Mouse (Mus musculus) megakaryocyte, embryonic 14.5 days (primary cell): ENCODE results near the gene Abhd12. TPM values are rescaled to one million over a fixed set of nuclear protein-coding genes. Genes with fewer than 3 reads are reported as not detected.

Source experiments
- H3K27me3 ChIP-seq: replicated peaks from 2 replicates; pipeline ENCODE3; 2012; ENCODE audit warnings: inconsistent platforms
- H3K36me3 ChIP-seq: replicated peaks from 2 replicates; pipeline ENCODE3; 2012; ENCODE audit warnings: low read length, inconsistent platforms, mixed read lengths
- H3K4me1 ChIP-seq: 2 replicates; pipeline ENCODE4 v1.6.1; 2012; ENCODE audit warnings: inconsistent platforms
- H3K4me3 ChIP-seq: replicated peaks from 2 replicates; pipeline ENCODE3; 2012; ENCODE audit warnings: moderate library complexity, mild to moderate bottlenecking, inconsistent platforms
- H3K9me3 ChIP-seq: 2 replicates; pipeline ENCODE4 v1.6.1; 2012; ENCODE audit warnings: inconsistent platforms
- FLI1 ChIP-seq: IDR thresholded peaks from 2 replicates; pipeline ENCODE4 v1.6.1; 2012; ENCODE audit warnings: low read length, inconsistent platforms, mixed read lengths
- GATA1 ChIP-seq: IDR thresholded peaks from 3 replicates; pipeline ENCODE4 v1.6.1; 2012; ENCODE audit warnings: mixed read lengths, low read length, inconsistent platforms, borderline replicate concordance
- polyA plus RNA-seq: library from polyadenylated mRNA; stranded (reverse); fragments of >175 nt; gene quantifications from 2 replicates; pipeline ENCODE4 v1.2.3, GENCODE M21; 2012; ENCODE audit warnings: low replicate concordance; ENCODE audit not compliant: insufficient read depth

Gene Abhd12
- polyA plus RNA-seq, 1 experiment: 139 TPM

- Histone ChIP-seq H3K4me3 (no peak overlapping the region), H3K9me3 (no peaks in the 10 kb centered on the region), H3K27me3 (no peaks in the 10 kb centered on the region), H3K36me3 (peaks cover 98% of the 10 kb centered on the region), H3K4me1 (peaks cover 33% of the 10 kb centered on the region)
- no peak for TF ChIP-seq GATA1
- TF ChIP-seq FLI1: no peak
Measured at GRCm38 (mm10) chr2:150820720-150821119, 83.8 kb downstream of the Abhd12 start.

- H3K9me3 ChIP-seq: no peaks in the 10 kb centered on the region
- peaks cover 22% of the 10 kb centered on the region for H3K4me1 ChIP-seq
- H3K27me3 ChIP-seq: no peaks in the 10 kb centered on the region
- H3K4me3 ChIP-seq: no peak overlapping the region
- H3K36me3 ChIP-seq: peaks cover 98% of the 10 kb centered on the region
- no peak for TF ChIP-seq GATA1
- TF ChIP-seq FLI1: no peak
Measured at GRCm38 (mm10) chr2:150818742-150819141, 85.8 kb downstream of the Abhd12 start.

- TF ChIP-seq GATA1: no peak
- TF ChIP-seq FLI1: no peak
- Histone ChIP-seq H3K9me3 (no peaks in the 10 kb centered on the region), H3K27me3 (no peaks in the 10 kb centered on the region), H3K4me1 (peaks cover 3% of the 10 kb centered on the region; the same call in 1 of the 2 replicates), H3K36me3 (peaks cover 98% of the 10 kb centered on the region), H3K4me3 (no peak overlapping the region)
Measured at GRCm38 (mm10) chr2:150816676-150817402, 87.7 kb downstream of the Abhd12 start.

- Histone ChIP-seq H3K4me3 (no peak overlapping the region), H3K9me3 (no peaks in the 10 kb centered on the region), H3K27me3 (no peaks in the 10 kb centered on the region), H3K36me3 (peaks cover 100% of the 10 kb centered on the region), H3K4me1 (no peaks in the 10 kb centered on the region; the same call in 1 of the 2 replicates)
- no peak for TF ChIP-seq GATA1
- TF ChIP-seq FLI1: no peak
Measured at GRCm38 (mm10) chr2:150812816-150813215, 91.7 kb downstream of the Abhd12 start.

- Histone ChIP-seq H3K4me3 (no peak overlapping the region), H3K36me3 (peaks cover 100% of the 10 kb centered on the region), H3K27me3 (no peaks in the 10 kb centered on the region), H3K9me3 (no peaks in the 10 kb centered on the region), H3K4me1 (peaks cover 10% of the 10 kb centered on the region; the same call in 1 of the 2 replicates)
- no peak for TF ChIP-seq FLI1
- no peak for TF ChIP-seq GATA1
Measured at GRCm38 (mm10) chr2:150810603-150811002, 93.9 kb downstream of the Abhd12 start.

DNA sequence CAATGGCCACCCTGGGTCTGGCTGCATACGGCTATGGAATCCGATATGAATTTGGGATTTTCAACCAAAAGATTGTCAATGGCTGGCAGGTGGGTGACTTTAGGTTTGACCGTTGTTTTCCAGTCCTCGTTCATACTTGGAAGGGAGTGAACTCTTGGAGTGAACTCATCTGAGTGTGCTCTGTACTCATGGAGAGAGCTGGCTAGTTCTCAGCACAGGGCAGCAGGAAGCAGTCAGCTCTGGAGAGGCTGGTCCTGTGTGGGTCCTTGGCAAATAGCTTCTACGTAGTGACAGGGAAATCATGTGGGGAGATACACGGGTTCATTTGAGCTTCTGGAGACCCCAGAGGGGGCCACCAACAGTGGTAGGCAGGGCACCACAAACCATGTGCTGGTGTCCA is 95.7 kb downstream of the Abhd12 start:
- peaks cover 100% of the 10 kb centered on the region for H3K36me3 ChIP-seq
- peaks cover 10% of the 10 kb centered on the region; the same call in 1 of the 2 replicates for H3K4me1 ChIP-seq
- TF ChIP-seq GATA1: no peak
- TF ChIP-seq FLI1: no peak
- no peaks in the 10 kb centered on the region for H3K27me3 ChIP-seq
- H3K4me3 ChIP-seq: no peak overlapping the region
- no peaks in the 10 kb centered on the region for H3K9me3 ChIP-seq

DNA sequence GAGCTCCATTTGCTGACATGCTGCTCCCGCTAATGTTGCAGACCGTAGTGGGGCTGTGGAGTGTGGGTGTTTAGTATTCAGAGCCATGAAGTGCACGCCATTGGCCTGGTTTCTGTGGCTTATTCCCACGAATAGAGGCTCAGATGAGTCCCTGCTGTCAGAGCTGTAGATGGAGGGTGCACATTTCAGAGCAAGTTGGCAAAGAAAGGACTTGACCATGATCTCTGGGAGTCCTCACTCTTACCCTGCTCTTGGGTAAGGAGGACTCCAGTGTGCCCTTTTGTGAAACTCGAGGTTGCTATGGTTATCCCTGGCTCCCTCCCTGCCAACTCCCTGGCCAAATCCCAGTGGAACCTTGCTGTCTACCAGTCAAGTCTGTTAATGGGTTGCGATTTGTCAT is 96.2 kb downstream of the Abhd12 start:
- Histone ChIP-seq H3K4me1 (peaks cover 10% of the 10 kb centered on the region; the same call in 1 of the 2 replicates), H3K4me3 (no peak overlapping the region), H3K36me3 (peaks cover 100% of the 10 kb centered on the region), H3K27me3 (no peaks in the 10 kb centered on the region), H3K9me3 (no peaks in the 10 kb centered on the region)
- no peak for TF ChIP-seq GATA1
- no peak for TF ChIP-seq FLI1

GRCm38 (mm10) chr2:150803035-150803434 is 101.5 kb downstream of the Abhd12 start:
- Histone ChIP-seq H3K9me3 (no peaks in the 10 kb centered on the region), H3K27me3 (no peaks in the 10 kb centered on the region), H3K4me3 (no peak overlapping the region), H3K4me1 (peaks cover 15% of the 10 kb centered on the region), H3K36me3 (peaks cover 98% of the 10 kb centered on the region)
- TF ChIP-seq FLI1 (no peak), GATA1 (no peak)

DNA sequence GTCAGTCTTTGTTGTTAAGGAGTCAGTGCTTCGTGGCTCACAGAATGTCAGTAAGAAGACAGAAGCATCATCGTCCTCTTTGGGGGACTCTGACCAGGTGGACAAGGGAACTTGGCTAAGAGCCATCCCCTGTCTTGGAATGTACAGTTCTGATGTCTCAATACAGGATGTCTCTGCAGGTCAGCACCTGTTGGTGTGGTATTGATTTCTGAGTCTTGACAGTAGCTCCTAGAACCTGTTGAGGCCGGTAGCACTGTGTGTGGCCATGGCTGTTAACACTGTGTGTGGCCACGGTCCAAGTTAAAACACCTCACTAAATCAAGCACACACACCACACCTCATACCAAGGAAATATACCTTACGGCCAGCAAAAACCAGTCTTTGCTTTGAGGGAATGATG is 103.9 kb downstream of the Abhd12 start:
- Histone ChIP-seq H3K9me3 (no peaks in the 10 kb centered on the region), H3K4me1 (peaks cover 11% of the 10 kb centered on the region), H3K36me3 (peaks cover 97% of the 10 kb centered on the region), H3K27me3 (no peaks in the 10 kb centered on the region), H3K4me3 (no peak overlapping the region)
- TF ChIP-seq GATA1: no peak
- TF ChIP-seq FLI1: no peak

GRCm38 (mm10) chr2:150798084-150798483 is 106.5 kb downstream of the Abhd12 start:
- H3K4me1 ChIP-seq: peaks cover 18% of the 10 kb centered on the region
- H3K36me3 ChIP-seq: peaks cover 97% of the 10 kb centered on the region
- no peak overlapping the region for H3K4me3 ChIP-seq
- no peak for TF ChIP-seq FLI1
- no peak for TF ChIP-seq GATA1
- no peaks in the 10 kb centered on the region for H3K27me3 ChIP-seq
- no peaks in the 10 kb centered on the region for H3K9me3 ChIP-seq

GRCm38 (mm10) chr2:150793320-150793719 is 111.2 kb downstream of the Abhd12 start:
- Histone ChIP-seq H3K36me3 (peaks cover 86% of the 10 kb centered on the region), H3K9me3 (no peaks in the 10 kb centered on the region), H3K27me3 (no peaks in the 10 kb centered on the region), H3K4me1 (peaks cover 41% of the 10 kb centered on the region), H3K4me3 (no peak overlapping the region)
- TF ChIP-seq FLI1: no peak
- no peak for TF ChIP-seq GATA1
